Mouse (Mus musculus) CD4-positive, CD25-positive, alpha-beta regulatory T cell, adult 2 months (primary cell): Measurements from ENCODE around the gene Rspry1.

ENCODE experiments used
- DNase-seq: peaks from one replicate; pipeline ENCODE4 v3.0.0-alpha.2; 2012; ENCODE audit warnings: low read depth, low spot score

Gene Rspry1

DNA sequence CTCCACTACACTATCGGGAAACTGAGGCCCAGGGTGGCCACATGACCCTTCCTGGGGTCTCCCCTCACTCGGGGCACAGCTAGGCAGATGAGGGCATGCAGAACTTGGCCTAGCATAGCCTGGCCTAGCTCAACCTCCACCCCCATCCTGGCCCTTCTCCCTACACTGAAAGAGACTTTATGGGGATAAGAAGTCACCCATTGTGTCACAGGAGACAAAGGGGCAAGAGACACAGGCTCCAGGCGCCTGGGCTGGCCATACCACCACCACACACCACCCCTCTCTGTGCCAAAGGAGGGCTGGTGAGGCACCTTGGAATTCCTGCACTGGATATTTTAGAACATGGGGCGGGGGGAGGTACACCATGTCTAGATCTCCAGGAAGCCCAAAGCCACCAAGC is 82.5 kb downstream of the Rspry1 start:
- DNase-seq = no peak

DNA sequence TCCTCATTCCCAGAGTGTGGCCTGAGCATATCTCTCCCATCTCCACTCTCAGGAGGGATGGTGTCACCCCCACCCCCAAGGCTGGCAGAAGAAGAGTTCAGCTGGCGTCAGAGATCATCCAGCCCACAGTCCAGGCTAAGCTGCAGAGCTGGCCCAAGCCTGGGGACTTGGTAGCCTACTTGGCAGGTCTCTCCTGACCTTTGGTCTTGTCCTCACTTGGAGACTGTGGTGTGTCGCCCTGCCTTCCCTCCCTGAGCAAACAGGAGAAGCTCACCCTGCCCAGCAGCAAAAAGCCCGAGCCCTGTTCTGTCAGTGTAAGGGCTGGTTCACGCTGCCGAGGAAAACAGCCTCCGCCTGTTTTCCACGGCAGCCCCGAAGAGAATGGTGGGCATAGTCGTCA is 84.2 kb downstream of the Rspry1 start:
- no peak for DNase-seq

DNA sequence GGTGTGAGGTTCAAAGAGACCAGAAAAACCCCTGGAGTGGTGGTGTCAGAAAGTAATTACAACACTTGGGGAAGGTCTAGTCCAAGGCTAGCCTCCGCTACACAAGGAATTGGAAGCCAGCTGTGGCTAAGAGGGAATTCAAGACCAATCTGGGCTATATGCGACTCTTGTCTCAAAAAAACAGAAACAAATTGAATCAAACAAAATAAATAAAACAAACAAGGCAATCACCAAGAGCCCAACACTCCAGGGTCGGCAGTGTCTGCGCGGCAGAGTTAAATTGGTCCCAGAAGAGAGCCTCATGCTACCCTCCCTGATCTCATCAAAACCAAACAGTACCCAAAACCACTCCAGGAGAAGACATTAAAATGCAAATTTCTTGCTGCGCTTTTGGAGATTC is 93.0 kb downstream of the Rspry1 start:
- DNase-seq = no peak

DNA sequence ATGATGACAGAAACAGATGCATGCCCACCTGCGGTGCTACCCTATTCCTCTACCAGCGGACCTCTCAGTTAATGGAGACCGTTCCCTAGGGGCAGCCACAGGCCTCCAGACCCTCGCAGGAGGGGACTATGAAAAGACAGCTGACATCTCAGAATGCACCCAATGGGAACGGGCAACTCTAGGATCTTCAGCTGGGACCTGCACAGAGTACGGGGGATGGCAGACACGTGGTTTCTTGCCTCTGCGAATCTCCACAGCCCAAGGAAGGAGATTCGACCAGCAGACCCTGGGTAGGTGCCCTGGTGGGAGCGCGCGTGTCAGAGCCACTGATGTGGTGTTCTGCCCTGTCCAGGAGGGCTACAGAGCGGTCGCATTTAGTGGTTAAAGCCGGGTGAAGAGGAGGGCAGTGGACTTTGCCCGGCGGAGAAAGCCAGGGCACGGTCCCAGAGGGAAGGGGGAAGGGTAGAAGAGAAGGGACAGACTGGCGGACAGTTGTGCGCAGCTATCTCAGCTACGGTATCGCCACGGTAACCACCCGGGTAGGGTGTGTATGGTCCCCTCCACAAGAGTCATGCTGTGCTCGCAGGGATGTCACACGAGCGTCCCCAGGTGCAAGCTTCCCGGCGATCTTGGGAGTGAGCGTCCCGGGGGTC is 93.7 kb downstream of the Rspry1 start:
- DNase-seq = no peak

DNA sequence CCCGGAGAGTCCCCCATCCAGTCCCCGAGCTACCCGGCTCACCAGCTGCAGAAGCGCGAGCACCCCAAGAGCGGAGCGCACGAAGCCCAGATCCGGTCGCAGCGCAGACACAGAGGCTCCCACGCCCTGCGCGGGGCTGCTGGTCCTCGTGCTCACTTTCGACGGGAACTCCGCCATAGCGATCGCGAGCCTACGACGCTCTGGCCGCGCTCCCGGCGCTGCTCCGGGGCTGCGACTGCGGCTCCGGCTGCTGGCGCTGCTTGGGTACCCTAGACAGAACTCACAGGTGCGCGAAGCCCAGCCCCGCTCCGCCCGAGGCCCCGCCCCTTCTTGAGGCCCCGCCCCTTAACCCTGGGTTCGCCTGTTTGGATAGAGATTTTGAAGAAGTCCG is 94.3 kb downstream of the Rspry1 start, which contains the start of gene Pllp:
Gene Pllp, minus strand, starts transcription at position 285 of the 391 bp plus-strand sequence.
- peak; percentile 53 for DNase-seq

DNA sequence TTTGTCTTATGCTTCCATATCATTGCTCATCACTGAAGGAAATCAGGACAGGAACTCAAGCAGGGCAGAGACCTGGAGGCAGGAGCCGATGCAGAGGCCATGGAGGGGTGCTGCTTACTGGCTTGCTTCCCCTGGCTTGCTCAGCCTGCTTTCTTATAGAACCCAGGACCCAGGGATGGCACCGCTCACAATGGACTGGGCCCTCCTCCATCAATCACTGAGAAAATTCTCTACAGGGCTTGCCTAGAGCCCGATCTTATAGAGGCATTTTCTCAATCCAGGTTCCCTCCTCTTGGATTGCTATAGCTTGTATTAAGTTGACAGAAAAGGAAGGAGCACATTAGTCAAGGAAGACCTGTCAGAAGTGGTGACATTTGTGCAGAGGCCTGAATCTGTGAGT is 94.8 kb downstream of the Rspry1 start:
- DNase-seq = no peak

DNA sequence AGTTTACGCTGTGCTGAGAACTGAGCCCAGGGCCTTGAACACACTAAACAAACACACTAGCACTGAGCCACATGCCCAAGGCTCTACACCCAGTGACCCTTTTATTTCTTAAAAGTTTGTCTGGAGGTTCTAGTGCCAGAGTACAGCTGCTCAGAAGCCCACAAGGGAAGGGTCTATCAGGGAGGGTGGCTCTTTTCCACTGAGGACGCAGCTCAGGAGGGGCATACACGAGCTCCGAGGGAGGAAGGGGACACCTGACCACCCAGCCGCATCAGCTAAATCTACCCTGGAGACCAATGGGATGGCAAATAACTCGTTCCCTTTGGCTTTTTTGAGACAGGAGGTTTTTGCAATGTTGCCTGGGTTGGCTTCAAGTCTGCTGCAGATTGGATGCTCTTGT is 96.2 kb downstream of the Rspry1 start:
- no peak for DNase-seq

DNA sequence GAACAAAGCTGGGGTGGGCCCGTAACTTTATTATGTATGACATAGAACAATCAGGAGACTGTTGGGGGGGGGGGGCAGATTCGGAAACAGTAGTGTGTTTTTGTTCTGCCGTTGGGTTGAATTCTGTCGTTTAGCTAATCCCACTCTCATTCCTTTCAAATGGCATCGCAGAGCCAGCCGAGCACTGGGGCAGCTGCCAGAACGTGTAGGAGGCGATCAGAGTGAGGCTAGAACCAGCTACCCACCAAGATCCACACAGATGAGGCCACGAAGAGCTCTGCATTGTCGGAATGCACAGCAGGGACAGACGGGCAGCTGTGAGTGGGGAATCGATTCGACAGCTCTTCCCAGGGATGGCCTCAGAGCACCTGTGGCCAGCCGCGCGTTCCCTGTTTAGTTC is 97.6 kb downstream of the Rspry1 start:
- no peak for DNase-seq

DNA sequence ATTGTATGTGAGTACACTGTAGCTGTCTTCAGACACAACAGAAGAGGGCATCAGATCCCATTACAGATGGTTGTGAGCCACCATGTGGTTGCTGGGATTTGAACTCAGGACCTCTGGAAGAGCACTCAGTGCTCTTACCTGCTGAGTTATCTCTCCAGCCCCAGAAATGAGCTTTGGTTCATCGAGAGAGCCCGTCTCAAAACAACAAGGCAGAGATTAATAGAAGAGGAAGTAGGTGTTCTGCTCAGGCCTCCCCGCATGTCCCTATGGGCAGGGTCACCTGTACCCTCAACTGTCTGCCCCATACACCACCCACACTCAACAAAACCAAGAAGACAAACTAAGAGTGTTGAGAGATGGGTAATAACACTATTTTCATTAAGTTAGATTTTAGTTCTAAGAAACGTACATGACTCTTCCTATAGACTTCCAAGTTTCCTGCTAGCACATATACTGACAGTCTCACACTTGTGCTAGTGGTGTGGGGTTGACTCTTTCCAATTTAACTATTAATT is 98.7 kb downstream of the Rspry1 start:
- DNase-seq = no peak

DNA sequence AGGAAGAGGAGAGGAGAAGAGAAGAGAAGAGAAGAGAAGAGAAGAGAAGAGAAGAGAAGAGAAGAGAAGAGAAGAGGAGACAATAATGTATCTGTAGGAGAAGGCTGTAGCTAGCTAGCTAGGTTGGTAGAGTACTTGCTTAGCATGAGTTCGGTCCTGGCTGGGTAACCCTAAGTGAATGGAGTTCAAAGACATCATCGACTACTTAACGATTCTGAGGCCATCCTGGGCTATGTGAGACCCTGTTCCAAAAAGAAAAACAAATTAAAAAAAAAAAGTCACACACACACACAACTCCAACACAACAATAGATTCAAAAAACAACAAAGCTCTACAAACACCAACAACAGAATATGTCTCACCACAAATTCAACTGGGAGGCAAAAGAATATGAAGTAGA is 100.4 kb downstream of the Rspry1 start:
- DNase-seq = peak; percentile 23

DNA sequence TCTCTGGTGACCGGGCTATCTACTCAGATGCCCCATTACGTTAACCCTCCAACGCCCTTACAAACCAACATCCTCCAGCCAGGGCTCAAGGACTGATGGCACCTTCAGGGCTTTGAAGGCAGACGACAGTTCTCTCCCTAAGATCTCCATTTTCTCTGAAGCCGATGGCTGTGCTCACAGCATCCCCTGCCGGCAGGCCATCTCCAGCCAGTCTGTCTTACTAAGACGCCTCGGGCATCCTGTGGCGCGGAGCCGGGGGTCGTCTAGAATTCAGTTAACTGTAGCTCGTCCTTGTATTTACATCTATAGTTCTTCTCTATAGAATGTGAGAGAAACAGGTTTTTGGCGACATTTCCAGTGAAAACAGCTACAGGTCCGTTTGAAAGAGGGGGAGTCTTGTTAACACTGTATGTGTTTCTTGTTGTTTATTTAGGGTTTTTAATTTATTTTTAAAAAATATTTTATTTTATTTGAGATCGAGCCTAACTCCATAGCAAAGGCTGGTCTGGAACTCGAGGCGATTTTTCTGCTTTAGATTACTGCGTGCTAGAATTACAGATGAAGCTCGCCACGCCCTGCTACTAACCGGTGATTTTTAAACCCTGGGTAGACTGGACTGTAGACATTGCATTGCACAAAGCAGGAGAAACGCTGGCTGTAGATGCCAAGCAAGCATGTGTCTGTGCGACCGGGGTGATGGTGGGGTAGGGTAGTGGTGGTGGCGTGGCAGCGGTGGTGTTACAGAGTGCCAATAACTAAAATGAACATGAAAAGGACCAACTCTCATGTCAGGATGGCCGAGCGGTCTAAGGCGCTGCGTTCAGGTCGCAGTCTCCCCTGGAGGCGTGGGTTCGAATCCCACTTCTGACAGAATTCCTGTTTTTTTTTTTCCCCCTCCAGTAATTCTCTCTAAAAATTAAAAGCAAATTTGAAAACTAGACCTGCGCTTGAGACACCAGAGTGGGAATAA is 101.4 kb downstream of the Rspry1 start:
- peak; percentile 89 for DNase-seq

DNA sequence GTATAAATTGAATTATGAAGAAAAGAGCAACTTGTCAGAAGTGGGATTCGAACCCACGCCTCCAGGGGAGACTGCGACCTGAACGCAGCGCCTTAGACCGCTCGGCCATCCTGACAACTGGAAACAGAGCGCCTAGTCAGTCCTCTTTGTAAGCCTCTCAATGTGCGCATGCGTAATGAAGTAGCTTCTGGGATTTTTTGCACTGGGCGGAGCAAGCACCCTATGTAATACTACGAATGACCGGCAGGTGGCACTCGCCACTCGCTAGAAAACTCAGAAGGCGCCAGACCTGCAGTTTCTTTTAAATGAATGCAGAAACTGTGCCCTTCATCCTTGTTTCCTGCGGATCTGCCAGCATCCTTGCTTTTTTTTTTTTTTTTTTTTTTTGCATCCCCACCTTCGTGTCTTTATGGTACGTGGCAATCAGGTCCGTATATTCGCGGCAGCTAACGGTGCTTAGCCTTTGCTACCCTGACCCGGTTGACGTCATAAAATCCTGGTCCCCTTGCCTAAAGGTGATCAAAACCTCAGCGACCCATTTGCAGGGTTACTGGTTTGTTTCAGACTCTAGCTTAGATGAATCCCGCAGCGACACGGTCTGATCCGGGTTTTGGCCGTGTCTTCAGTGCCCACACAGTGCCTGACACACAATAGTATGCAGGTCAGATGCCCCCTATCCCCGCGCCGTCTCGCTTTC is 102.4 kb downstream of the Rspry1 start:
- DNase-seq = peak; percentile 98

DNA sequence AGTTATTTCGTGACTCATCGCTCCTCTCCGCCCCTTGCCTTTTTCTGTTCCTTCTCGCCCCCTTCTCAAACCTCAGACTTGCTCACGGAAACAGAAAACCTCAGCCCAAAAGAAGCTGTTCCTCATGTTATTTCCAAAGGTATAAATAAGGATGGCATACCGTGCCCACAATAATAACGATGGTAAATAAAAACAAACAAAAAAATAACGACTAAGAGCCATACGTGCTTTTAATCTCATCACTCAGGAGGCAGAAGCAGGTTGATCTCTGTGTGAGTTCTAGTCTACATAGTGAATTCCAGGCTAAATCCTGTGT is 102.9 kb downstream of the Rspry1 start:
- no peak for DNase-seq

DNA sequence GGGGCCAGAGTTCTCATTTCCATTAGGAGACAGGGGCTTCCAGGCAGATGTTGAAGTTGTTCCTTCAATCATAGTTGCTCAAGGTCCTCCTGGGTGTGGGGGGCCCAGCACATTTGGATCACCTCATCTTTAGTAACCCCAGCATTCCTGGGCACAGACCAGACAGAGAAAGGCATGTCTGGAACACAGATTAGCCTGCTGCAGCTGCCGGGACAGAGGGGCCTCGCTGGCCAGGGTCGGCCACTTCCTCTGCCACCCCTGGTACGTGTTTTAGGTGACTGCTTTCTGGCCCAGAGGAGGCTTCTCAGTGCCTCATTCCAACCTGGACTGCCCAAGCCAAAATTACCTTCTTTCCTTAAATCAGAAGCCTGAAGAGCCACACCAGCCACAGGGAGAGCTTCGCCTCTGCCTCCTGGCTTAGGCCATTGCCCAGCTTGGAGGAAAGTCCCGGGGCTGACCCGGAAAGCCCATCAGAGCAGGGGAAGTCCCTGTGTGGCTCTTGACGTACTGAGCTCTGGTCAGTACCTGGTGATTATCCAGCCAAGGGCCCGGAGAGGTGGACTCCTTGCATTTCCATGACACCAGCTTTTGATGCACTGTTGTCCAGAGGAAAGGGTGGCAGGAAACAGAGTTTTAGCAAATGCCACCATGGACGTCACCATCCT is 104.0 kb downstream of the Rspry1 start:
- no peak for DNase-seq

DNA sequence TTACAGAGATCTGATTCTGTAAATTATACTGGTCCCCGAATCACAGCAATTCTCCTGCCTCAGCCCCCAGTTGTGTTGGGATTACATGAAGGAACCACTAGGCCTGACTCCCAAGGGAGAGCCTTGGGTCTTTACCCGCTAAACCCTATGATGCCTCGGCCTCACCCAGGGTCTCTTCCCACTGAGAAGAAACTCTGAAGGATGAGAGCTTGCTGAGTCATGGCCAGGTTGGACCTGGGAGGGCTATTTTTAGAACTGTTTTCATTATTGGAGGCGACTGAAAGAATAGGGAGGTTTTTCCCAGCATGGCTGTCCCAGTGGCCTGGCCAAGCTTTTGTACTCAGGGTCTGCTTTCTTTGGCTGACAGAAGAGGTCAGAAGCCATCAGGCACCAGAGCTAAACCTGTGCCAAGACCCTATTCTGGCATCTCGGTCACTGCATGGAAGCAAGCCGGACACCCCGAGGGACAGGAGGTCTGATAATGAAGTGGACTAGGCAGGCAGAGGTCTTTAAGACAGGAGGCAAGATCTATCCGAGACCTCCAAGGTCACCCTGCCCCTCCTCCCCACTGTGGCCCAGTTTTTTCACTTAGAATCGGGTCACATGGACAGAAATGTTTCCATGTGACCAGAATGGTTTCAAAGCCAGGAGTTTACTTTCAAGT is 105.1 kb downstream of the Rspry1 start:
- DNase-seq = no peak
